Mouse (Mus musculus) mesoderm, embryonic 11.5 days (tissue): ENCODE measurements around the gene Rnf26.

Experiments
- DNase-seq: peaks from one replicate; pipeline ENCODE4 v3.0.0-alpha.2; 2012; ENCODE audit warnings: low read depth, low spot score

Gene Rnf26

GRCm38 (mm10) chr9:44113105-44113789 lies at the start of gene Rnf26, which contains the start of gene Gm49380:
Rnf26 (minus strand) TSS chr9:44113517.
Gm49380 (minus strand) TSS chr9:44113500.
- DNase-seq: peak; percentile 98

- DNase-seq: no peak
Observed at GRCm38 (mm10) chr9:44159886-44160285, 46.6 kb upstream of the Rnf26 start.

DNA sequence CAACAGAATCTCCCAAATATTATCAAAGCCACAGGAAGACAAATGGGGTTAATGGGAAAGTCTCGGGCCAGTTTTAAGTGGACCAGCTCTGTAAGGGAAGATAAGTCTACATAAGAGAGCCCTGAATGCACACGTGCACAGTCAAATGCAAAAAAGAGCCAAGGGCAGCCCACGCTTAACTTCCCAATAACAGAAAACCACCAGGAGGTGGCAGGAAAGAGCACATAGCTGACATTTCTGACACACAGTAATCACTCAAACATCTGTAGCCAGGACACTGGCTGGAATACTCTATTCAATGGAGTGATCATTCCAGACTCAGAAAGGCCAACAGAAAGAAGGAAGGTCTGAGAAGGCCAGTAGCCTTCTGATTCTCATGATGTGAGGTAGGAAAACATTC lies 34.0 kb upstream of the Rnf26 start:
- DNase-seq: no peak

DNA sequence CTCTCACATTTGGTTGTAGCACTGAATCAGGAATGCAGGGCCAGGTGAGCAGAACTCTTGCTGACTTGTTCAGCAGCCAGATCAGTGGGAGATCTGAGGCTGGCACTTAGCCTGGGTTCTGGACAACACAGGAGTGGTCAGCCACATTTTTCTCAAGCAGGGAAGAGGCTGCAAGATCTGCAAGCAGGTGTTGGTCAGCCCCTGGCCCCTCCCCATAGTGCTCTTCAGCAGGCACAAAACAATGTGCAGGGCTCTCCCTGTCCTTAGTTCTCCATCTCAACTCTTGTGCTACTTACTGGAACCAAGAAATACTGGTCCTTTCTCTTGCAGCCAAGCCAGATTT lies 31.4 kb upstream of the Rnf26 start:
- DNase-seq: no peak

- no peak for DNase-seq
Observed at GRCm38 (mm10) chr9:44144023-44144717, 30.9 kb upstream of the Rnf26 start.

DNA sequence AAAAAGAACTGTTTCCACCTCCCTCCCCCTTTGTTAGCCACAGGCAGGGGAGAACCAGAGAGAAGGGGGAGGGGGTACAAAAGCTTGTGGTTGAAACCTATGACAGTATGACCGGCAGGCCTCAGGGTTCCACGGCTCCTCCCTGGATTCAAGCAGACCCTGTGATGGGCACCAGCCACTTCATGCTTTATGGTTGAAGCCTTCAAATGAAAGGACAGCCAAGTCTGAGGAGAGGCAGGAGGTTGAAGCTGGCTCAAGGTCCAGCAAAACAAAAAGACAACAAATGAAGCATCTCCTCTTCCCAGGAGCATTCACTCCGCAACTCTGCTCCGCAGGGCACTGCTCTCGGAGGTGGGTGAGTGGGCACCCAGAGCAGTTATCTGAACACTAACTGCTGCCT lies 30.1 kb upstream of the Rnf26 start:
- no peak for DNase-seq

GRCm38 (mm10) chr9:44141951-44142350 lies 28.6 kb upstream of the Rnf26 start:
- no peak for DNase-seq

DNA sequence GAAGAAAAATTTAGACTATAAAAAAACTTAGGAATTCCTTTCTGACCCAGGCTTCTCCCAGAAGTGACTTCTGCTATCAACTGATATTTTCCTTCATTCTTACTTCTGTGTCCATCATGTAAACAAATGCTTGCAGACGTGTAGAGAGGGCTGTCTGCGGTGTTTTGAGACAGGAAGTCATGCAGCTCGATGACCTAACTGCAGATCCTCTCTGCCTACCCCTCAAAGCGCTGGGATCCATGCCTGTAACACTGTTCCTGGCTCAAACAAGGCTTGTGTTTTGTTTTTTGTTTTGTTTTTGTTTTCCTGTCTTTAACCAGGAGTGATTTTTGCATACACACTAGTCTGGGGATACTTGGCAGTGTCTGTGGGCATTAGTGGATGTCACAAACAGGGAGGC lies 24.5 kb upstream of the Rnf26 start:
- no peak for DNase-seq

DNA sequence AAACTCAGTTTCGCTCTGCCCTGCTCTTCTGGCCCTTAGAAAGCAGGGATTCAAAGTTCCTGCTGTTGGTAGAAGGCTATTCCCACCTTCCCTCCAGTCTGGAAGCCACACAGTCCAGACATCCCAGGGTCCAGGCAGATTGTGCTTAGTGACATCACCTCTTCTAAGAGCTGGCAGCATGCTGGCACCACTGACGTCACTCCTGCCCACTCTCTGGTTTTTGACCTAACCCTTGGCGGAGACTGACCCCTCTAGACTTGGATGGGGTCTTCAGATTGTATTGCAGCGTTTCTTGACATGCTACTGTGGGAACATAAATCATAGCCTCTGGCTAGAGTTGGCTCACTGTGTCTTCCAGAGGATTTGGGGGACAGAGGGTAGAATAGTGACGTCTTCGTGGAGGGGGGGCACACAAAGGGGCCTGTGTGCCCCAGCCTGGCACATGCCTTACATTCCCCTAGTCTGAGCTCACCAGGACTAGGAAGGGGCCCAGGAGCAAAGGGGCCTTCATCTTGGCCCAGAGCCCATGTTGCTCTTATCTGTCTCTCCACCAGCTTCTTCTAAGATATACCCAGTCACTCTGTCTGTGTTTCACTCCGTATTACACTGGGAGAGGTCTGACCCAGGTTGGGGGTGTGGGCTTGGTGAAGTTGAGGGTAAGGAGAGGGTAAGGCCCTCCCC lies 22.6 kb upstream of the Rnf26 start:
- DNase-seq: no peak

DNA sequence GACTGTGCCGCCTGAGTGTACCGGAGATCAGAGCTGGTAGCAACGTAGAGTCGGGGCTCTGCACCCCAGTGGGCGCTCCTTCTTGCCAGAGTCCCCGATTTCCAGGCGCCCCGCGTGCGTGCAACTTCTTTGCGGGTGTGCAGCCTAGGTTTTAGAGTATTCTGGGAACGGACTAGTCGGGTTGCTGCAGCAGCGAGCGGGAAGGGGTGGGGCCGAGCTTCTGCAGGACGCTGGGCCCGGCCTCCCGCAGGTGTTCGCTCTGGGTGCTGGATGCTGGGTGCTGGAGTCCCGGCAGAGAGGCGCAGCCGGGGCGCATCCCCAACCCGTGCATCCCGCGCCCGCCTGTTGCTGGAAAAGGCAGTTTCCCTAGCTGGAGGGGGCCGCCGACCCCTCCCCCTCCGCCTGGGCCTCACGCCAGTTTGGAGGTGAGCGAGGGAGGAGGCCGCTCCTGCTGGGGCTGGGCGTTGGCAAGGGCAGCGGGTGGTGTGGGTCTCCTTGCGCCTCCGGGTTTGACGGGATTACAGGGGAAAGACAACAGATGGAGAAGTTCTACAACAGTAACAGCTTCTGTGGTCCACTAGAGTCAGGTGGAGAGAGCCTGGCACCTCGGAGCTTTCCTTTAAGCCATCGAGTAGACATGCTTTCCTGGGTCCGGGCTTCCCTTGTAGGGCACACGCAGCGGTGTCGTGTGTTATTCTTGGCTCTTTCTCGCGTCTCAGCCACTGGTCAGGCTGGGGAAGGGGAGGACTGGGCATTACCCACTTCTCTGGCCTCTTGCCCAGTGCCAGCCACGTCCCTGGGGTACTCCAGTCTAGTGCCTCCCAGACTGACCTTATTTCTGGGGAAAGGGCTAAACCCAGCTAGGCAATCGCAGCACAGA lies 21.8 kb upstream of the Rnf26 start:
- DNase-seq: no peak

DNA sequence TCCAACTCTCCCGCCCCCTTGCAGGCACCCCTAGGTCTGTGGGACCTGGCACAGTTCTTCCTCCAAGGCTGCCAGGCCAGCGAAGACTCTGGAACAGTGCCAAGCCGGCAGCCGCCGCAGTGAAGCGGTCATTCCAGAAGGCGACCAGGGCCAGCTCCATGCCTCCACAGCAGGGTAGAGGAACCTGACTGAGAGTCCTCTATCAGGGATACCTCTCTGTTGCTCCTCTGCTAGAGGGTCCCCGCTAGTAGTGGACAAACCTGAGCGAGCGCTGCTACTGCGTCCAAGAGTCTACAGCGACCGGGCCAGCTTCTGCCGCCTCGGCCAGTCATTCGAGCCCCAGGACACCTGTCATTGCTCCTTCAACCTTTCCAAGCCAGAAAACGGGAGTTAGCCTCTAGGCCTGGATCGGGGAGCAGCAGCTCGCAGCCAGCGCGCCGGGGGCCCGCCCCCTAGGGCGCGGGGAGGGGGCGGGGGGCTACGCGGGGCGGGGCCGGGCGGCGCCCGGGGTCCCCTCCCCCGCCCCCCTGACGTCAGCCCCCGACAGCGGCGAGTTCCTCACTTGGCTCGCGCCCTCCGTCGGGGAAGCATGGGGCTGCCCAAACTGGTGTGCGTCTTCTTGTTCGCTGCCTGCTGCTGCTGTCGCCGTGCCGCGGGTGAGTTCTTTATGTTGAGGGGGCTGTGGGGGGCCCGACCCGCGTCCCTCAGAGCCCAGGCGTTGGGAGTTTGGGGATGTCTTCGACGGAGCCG lies 21.0 kb upstream of the Rnf26 start, which contains the start of gene Mcam:
TSS of gene Mcam (plus strand) at position 369 of the 750 bp plus-strand sequence.
- DNase-seq: peak; percentile 54

- DNase-seq: no peak
Observed at GRCm38 (mm10) chr9:44133287-44133686, 20.0 kb upstream of the Rnf26 start.

GRCm38 (mm10) chr9:44132200-44132599 lies 18.9 kb upstream of the Rnf26 start:
- DNase-seq: no peak

DNA sequence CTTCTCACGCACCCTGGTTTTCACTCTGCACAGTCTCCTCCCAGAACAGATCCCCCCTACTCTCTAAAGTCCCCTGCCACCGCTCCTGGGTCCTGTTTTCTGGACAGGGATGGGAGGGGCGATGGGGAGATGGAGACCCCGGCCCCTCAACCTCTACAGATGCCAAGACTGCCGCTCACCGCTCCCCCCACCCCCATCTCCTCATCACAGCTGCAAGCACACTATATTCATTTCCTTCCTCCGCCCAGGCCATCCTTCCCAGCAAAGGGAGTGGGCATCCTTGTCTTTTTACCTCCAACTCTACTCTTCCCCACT lies 17.9 kb upstream of the Rnf26 start:
- DNase-seq: no peak

GRCm38 (mm10) chr9:44130581-44131275 lies 17.4 kb upstream of the Rnf26 start:
- peak; percentile 66 for DNase-seq

- DNase-seq: peak; percentile 75
Observed at GRCm38 (mm10) chr9:44130034-44130433, 16.7 kb upstream of the Rnf26 start.

DNA sequence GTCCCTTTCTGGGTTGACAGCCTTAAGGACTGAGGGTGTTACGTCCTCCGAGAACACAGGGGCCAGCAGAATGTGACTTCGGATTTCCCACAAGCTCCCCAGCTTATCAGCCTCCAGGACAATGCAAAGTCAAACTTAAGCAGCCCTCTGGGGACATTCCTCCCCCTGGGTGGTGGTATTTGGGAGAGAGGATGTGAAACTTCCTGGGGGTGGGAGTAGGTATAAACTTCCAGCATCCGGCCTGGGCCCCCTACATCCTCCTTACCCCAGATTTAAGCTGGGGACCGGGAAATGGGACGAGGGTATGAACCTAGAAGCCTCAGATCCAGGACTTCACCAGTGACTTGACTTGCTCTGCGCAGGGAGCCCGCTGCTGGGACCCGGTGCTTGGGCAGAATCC lies 16.3 kb upstream of the Rnf26 start:
- DNase-seq: no peak

GRCm38 (mm10) chr9:44127351-44127801 lies 14.1 kb upstream of the Rnf26 start:
- DNase-seq: no peak

GRCm38 (mm10) chr9:44126746-44127145 lies 13.4 kb upstream of the Rnf26 start:
- no peak for DNase-seq
